ENCODE assay signal across 14 mouse cellular contexts in genomic region chr2:35735001-35735400, GRCm38 (mm10).
DNase-seq lines count a peak whose midpoint lies in the region; ATAC-seq and TF ChIP-seq lines count a peak whose summit lies in the region.
"Had no signal": no experiment of that assay in that cellular context is flagged by ENCODE, and none has a peak within 500 bp of the region (broad histone marks: within the 10 kb centered on the region; RNA-seq: fewer than 3 reads in every experiment).

No protein-coding gene starts in this region.

- H3K4me3 ChIP-seq in layer of hippocampus, adult 2 months, result no peak overlapping the region
- no peak overlapping the region for H3K4me3 ChIP-seq in hindbrain, embryonic 16.5 days (ENCODE audit: low read length)
- H3K4me3 ChIP-seq: heart, embryonic 15.5 days; limb, embryonic 12.5 days; myocyte had no signal

- H3K9me3 ChIP-seq in hindbrain, embryonic 16.5 days (ENCODE audit: control insufficient read depth, low read length), result no peaks in the 10 kb centered on the region
- H3K9me3 ChIP-seq: heart, embryonic 15.5 days; limb, embryonic 12.5 days had no signal

- 93% methylated on average over 2 of the region's 2 CpGs for whole genome bisulfite sequencing in hindbrain, embryonic 16.5 days

- no peak overlapping the region for H3K4me2 ChIP-seq in hindbrain, embryonic 16.5 days (ENCODE audit: low read length)
- H3K4me2 ChIP-seq: heart, embryonic 15.5 days; limb, embryonic 12.5 days had no signal

- TF ChIP-seq CTCF in layer of hippocampus, adult 2 months (conservative IDR thresholded peaks at IDR 0.05), result peak; percentile 73

- no peak overlapping the region for H3K9ac ChIP-seq in hindbrain, embryonic 16.5 days (ENCODE audit: low read depth, low read length)
- H3K9ac ChIP-seq: heart, embryonic 15.5 days; limb, embryonic 12.5 days had no signal

- H3K27ac ChIP-seq in layer of hippocampus, adult 2 months, result no peak overlapping the region
- no peak overlapping the region for H3K27ac ChIP-seq in hindbrain, embryonic 16.5 days (ENCODE audit: low read depth, low read length)
- H3K27ac ChIP-seq: heart, embryonic 15.5 days; limb, embryonic 12.5 days had no signal

- H3K36me3 ChIP-seq in hindbrain, embryonic 16.5 days (ENCODE audit: control insufficient read depth, insufficient read depth, low read length), result no peaks in the 10 kb centered on the region; the same call in 1 of the 2 replicates

- no peaks in the 10 kb centered on the region for H3K27me3 ChIP-seq in hindbrain, embryonic 16.5 days (replicated peaks; ENCODE audit: control insufficient read depth, insufficient read depth, low read length)
- H3K27me3 ChIP-seq: heart, embryonic 15.5 days; limb, embryonic 12.5 days had no signal

- ATAC-seq in hindbrain, embryonic 16.5 days, result no peak
- ATAC-seq: activated CD4-positive, CD25-positive, alpha-beta regulatory T cell, adult 4 months; forebrain, embryonic 14.5 days had no signal

- no peak for DNase-seq in layer of hippocampus, adult 2 months (ENCODE audit: low spot score in 2 of 2)
- DNase-seq in layer of hippocampus, postnatal 10 days (ENCODE audit: low spot score in 2 of 2), result no peak
- DNase-seq in thymus, postnatal 0 days (ENCODE audit: low spot score), result peak; percentile 9
- no peak for DNase-seq in thymus, adult 18-20 months
- DNase-seq in ZHBTc4 (ENCODE audit: low read depth, low spot score), result peak; percentile 81
- DNase-seq in thymus, postnatal 4 days, result peak; percentile 53
- no peak for DNase-seq in c-Kit-positive CD71-positive TER-119-positive erythroid progenitor cells, embryonic 14.5 days (ENCODE audit: low spot score)
- DNase-seq: gastrocnemius, postnatal 36 days had no signal

- H3K4me1 ChIP-seq in hindbrain, embryonic 16.5 days (ENCODE audit: control insufficient read depth, insufficient read depth, low read depth, low read length), result peaks cover 18% of the 10 kb centered on the region

Comparison
In these comparisons a context has a peak if more than half of its experiments do, and no peak if none do; other contexts are left out.
1. DNase-seq: peak in thymus, postnatal 0 days (single experiment), ZHBTc4 (single experiment) and thymus, postnatal 4 days (single experiment); none in layer of hippocampus, adult 2 months (0 of 2), layer of hippocampus, postnatal 10 days (0 of 2), thymus, adult 18-20 months (0 of 2) and c-Kit-positive CD71-positive TER-119-positive erythroid progenitor cells, embryonic 14.5 days (single experiment).